Mouse (Mus musculus): ENCODE data around the gene Trim29. TPM values are rescaled to one million over a fixed set of nuclear protein-coding genes. Genes with fewer than 3 reads are reported as not detected.

Trim29 gene
- polyA plus RNA-seq, 1 experiment: 1.3 TPM

DNA sequence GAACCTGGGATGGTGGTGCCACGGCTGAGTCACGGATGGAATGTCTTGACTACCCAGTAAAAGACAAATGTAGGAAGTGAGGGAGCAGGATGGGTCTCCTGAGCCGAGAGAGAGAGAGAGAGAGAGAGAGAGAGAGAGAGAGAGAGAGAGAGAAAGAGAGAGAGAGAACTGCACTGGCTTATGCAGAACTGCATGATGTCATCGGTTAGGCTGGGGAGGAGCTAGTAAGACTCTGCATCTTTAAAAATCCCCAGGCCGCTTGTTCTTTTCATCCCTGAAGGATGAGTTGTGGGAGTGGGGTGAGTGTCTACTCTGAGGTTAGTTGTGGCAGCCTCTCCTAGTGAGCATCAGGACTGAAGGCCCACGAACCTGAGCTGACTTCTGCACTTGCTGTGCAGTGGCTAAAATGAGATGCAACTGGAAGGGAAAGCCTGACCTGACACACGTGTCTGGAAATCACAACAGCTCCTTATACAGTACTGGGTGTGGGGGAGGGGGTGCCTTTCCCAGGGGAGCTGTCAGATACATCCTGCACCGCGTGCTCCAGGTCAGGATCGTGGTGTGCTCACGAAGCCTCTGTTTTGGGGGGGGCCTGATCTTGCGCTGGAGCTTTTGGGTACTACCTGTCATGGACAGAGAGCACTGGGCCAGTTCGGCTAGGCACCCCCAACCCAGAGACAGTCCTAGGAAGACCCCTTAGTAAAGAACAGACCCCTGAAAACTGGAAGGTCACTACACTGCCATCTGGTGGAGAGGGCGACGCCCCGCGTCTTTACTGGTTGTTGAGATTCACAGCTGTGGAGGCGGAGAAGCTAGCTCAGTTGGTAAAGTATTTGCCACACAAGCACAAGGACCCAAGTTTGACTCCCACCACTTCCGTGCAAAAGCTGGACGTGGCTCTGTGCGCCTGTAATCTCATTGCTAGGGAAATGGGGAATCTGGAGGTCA lies 16.8 kb downstream of the Trim29 start:
- no peaks in the 10 kb centered on the region for H3K9me3 ChIP-seq (replicated peaks; ENCODE audit: control insufficient read depth, insufficient read depth, low read length, poor library complexity, severe bottlenecking)
- peak; percentile 66 for TF ChIP-seq CTCF (IDR thresholded peaks at IDR 0.05; ENCODE audit: low read depth, low read length)
- no peak for TF ChIP-seq EP300 (IDR thresholded peaks at IDR 0.05; ENCODE audit: insufficient read depth, low read depth, low read length)
- no peak for TF ChIP-seq POLR2A (IDR thresholded peaks at IDR 0.05; ENCODE audit: insufficient read depth, low read length)
- no peaks in the 10 kb centered on the region for H3K27me3 ChIP-seq (ENCODE audit: control insufficient read depth, insufficient read depth, low read length, poor library complexity, severe bottlenecking)
- no peak overlapping the region for H3K4me3 ChIP-seq (ENCODE audit: low read depth, low read length)
- no peak overlapping the region for H3K27ac ChIP-seq (ENCODE audit: insufficient read depth, low read length)
- no peak overlapping the region for H3K9ac ChIP-seq (ENCODE audit: low read depth, poor library complexity, severe bottlenecking)
- no peaks in the 10 kb centered on the region for H3K4me1 ChIP-seq (ENCODE audit: control insufficient read depth, insufficient read depth, low read length)
- H3K36me3 ChIP-seq (ENCODE audit: control insufficient read depth, insufficient read depth, low read length, poor library complexity, severe bottlenecking): no peaks in the 10 kb centered on the region

DNA sequence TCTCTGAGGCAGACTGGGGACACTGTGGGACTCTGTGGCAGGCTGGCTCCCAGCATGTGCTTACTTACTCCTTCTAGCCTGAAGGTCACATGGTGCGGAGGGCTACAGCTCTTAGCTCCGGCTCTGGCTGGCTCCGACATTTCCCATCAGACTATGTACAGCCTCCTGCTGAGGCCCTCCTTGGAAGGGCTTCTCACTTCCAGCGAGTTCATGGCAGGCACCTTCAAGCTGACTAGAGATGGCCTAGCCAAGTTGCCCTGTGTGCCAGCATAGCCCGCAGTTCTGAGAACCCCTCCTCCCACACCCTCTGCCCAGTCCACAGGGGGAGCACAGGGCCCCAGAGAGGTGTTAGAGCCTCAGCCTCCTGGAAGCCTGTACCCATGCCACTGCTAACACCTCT lies 19.8 kb downstream of the Trim29 start:
- H3K27ac ChIP-seq (ENCODE audit: insufficient read depth, low read length): no peak overlapping the region
- no peaks in the 10 kb centered on the region for H3K36me3 ChIP-seq (ENCODE audit: control insufficient read depth, insufficient read depth, low read length, poor library complexity, severe bottlenecking)
- H3K9me3 ChIP-seq (replicated peaks; ENCODE audit: control insufficient read depth, insufficient read depth, low read length, poor library complexity, severe bottlenecking): no peaks in the 10 kb centered on the region
- TF ChIP-seq POLR2A (IDR thresholded peaks at IDR 0.05; ENCODE audit: insufficient read depth, low read length) (no peak), EP300 (IDR thresholded peaks at IDR 0.05; ENCODE audit: insufficient read depth, low read depth, low read length) (no peak), CTCF (IDR thresholded peaks at IDR 0.05; ENCODE audit: low read depth, low read length) (no peak)
- no peaks in the 10 kb centered on the region for H3K4me1 ChIP-seq (ENCODE audit: control insufficient read depth, insufficient read depth, low read length)
- H3K4me3 ChIP-seq (ENCODE audit: low read depth, low read length): no peak overlapping the region
- no peak overlapping the region for H3K9ac ChIP-seq (ENCODE audit: low read depth, poor library complexity, severe bottlenecking)
- no peaks in the 10 kb centered on the region for H3K27me3 ChIP-seq (ENCODE audit: control insufficient read depth, insufficient read depth, low read length, poor library complexity, severe bottlenecking)

DNA sequence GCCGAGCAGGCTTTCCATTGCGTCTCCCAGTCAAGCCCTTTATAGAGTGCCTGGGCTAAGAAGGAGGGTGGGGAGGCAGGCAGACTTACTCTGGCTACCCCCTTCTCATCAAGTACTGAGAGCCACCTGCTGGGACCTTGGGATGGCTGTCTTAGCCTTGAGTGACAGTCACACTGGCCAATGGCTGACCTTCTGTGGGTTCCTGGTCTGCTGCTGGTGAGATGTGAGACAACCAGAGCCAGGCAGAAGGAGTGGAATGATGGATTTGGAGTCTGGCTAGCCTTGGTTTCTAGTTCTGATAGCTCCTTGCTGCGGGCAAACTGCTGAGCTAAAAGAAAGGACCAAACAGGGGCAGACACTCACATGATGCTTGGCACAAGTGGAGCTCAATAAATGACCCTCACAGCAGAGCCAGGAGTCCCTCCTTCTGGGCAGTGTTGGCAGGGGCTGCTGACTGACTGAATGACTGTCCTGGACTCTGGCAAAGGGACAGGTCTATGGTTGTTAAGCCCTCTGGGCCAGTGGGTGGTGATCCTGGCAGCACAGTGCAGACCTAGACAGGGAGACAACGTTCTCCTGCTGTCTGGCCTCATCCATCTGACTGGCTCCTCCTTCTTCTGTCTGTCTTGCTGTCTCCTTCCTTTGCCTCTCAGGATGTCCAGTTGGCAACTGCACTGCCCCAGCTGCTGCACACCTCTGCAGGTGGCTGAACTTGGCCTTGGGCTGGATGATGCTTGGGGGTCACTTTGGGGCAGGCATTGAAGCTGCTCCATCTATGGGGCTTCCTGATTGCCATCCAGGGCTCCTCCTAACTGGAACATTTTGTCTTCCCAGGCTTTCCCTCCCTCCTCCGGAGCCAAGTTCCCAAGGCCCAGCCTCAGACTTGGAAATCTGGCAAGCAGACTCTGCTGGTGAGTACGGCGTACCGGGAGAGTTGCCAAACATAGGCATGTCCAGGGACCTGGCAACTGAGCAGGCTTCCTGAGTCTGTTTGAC lies 21.1 kb downstream of the Trim29 start:
- Histone ChIP-seq H3K36me3 (ENCODE audit: control insufficient read depth, insufficient read depth, low read length, poor library complexity, severe bottlenecking) (no peaks in the 10 kb centered on the region), H3K27me3 (ENCODE audit: control insufficient read depth, insufficient read depth, low read length, poor library complexity, severe bottlenecking) (no peaks in the 10 kb centered on the region), H3K4me3 (ENCODE audit: low read depth, low read length) (no peak overlapping the region), H3K9me3 (replicated peaks; ENCODE audit: control insufficient read depth, insufficient read depth, low read length, poor library complexity, severe bottlenecking) (no peaks in the 10 kb centered on the region), H3K27ac (ENCODE audit: insufficient read depth, low read length) (no peak overlapping the region), H3K4me1 (ENCODE audit: control insufficient read depth, insufficient read depth, low read length) (no peaks in the 10 kb centered on the region), H3K9ac (ENCODE audit: low read depth, poor library complexity, severe bottlenecking) (no peak overlapping the region)
- no peak for TF ChIP-seq CTCF (IDR thresholded peaks at IDR 0.05; ENCODE audit: low read depth, low read length)
- no peak for TF ChIP-seq POLR2A (IDR thresholded peaks at IDR 0.05; ENCODE audit: insufficient read depth, low read length)
- TF ChIP-seq EP300 (IDR thresholded peaks at IDR 0.05; ENCODE audit: insufficient read depth, low read depth, low read length): no peak

- H3K27ac ChIP-seq (ENCODE audit: insufficient read depth, low read length): no peak overlapping the region
- no peaks in the 10 kb centered on the region for H3K36me3 ChIP-seq (ENCODE audit: control insufficient read depth, insufficient read depth, low read length, poor library complexity, severe bottlenecking)
- TF ChIP-seq EP300 (IDR thresholded peaks at IDR 0.05; ENCODE audit: insufficient read depth, low read depth, low read length) (no peak), CTCF (IDR thresholded peaks at IDR 0.05; ENCODE audit: low read depth, low read length) (no peak), POLR2A (IDR thresholded peaks at IDR 0.05; ENCODE audit: insufficient read depth, low read length) (no peak)
- no peaks in the 10 kb centered on the region for H3K9me3 ChIP-seq (replicated peaks; ENCODE audit: control insufficient read depth, insufficient read depth, low read length, poor library complexity, severe bottlenecking)
- H3K9ac ChIP-seq (ENCODE audit: low read depth, poor library complexity, severe bottlenecking): no peak overlapping the region
- H3K4me3 ChIP-seq (ENCODE audit: low read depth, low read length): no peak overlapping the region
- H3K27me3 ChIP-seq (ENCODE audit: control insufficient read depth, insufficient read depth, low read length, poor library complexity, severe bottlenecking): no peaks in the 10 kb centered on the region
- H3K4me1 ChIP-seq (ENCODE audit: control insufficient read depth, insufficient read depth, low read length): no peaks in the 10 kb centered on the region
Measured at GRCm38 (mm10) chr9:43334476-43334875, 23.8 kb downstream of the Trim29 start.

DNA sequence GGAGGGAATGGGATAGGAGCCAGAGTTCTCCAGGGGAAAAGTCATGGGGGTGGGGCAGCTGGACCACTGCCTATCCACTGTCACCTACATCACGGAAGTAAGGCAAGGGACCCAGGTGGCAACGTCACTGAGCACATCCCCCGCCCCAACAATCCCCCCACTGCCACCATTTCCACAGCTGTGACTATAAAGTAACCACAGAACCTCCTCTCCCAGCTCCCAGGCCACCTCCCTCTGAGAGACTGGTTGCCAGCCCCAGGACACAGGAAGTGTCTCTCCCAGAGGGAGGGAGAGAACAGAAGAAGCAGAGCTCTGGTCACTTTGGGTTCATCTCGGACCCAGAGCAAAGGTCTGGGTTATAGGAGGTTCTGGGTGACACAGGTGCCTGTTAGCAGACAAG lies 27.0 kb downstream of the Trim29 start:
- no peak overlapping the region for H3K9ac ChIP-seq (ENCODE audit: low read depth, poor library complexity, severe bottlenecking)
- TF ChIP-seq EP300 (IDR thresholded peaks at IDR 0.05; ENCODE audit: insufficient read depth, low read depth, low read length): no peak
- no peak for TF ChIP-seq POLR2A (IDR thresholded peaks at IDR 0.05; ENCODE audit: insufficient read depth, low read length)
- TF ChIP-seq CTCF (IDR thresholded peaks at IDR 0.05; ENCODE audit: low read depth, low read length): no peak
- no peak overlapping the region for H3K4me3 ChIP-seq (ENCODE audit: low read depth, low read length)
- no peaks in the 10 kb centered on the region for H3K4me1 ChIP-seq (ENCODE audit: control insufficient read depth, insufficient read depth, low read length)
- no peak overlapping the region for H3K27ac ChIP-seq (ENCODE audit: insufficient read depth, low read length)
- no peaks in the 10 kb centered on the region for H3K27me3 ChIP-seq (ENCODE audit: control insufficient read depth, insufficient read depth, low read length, poor library complexity, severe bottlenecking)
- H3K9me3 ChIP-seq (replicated peaks; ENCODE audit: control insufficient read depth, insufficient read depth, low read length, poor library complexity, severe bottlenecking): no peaks in the 10 kb centered on the region
- H3K36me3 ChIP-seq (ENCODE audit: control insufficient read depth, insufficient read depth, low read length, poor library complexity, severe bottlenecking): no peaks in the 10 kb centered on the region

Measured in ES-Bruce4 (cell line).